Mouse (Mus musculus) hindlimb bud, embryonic 11.5 days (tissue): Measurements from ENCODE around the gene Fggy.
A peak's percentile ranks its signal among the peaks of the same experiment; 100 is the strongest.

Experiments
- DNase-seq: peaks from one replicate; pipeline ENCODE4 v3.0.0-alpha.2; 2012; ENCODE audit warnings: low read depth, low spot score; ENCODE audit errors: extremely low spot score

Gene Fggy

DNA sequence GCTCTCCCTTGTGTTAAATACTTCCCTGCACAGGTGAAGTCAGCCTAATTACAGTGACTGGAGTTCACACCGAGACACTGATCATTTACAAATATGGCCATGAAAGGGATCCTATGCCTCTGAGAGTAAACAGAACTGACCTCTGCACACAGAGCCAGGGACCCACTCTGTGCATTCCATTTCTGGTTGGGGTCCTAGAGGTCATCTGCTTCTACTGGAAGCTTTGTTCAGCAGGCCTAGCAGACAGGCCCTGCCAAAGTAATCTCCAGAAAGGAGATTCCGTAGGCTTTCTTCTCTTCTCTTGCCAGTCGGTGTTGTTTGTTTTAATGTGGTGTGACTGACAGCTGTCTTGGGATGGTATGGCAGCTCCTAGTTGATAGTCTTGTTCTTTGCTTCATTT, 101.7 kb downstream of the Fggy start:
- DNase-seq = peak; percentile 80

- no peak for DNase-seq
Measured at GRCm38 (mm10) chr4:95663596-95663995, 106.3 kb downstream of the Fggy start.

- no peak for DNase-seq
Measured at GRCm38 (mm10) chr4:95664327-95664726, 107.0 kb downstream of the Fggy start.

- no peak for DNase-seq
Measured at GRCm38 (mm10) chr4:95666284-95666889, 109.1 kb downstream of the Fggy start.

DNA sequence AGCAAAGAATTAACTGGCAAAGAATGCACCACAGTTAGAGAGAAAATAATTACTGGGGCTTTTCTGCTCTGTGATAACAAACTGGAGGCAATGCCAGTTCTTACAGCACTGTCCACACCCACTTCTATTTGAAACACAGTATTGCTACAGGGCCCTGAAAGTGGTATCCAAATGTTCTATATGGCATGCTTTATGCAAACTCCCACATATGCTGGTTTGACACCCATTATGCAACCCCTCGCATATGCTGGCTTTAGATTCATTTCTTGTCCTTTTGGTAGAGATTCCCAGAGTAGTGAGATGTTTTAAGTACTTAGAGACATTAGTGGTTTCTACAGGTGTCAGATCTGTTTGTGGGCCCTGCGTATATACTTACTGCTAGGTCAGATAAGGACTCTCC, 109.6 kb downstream of the Fggy start:
- DNase-seq = no peak

DNA sequence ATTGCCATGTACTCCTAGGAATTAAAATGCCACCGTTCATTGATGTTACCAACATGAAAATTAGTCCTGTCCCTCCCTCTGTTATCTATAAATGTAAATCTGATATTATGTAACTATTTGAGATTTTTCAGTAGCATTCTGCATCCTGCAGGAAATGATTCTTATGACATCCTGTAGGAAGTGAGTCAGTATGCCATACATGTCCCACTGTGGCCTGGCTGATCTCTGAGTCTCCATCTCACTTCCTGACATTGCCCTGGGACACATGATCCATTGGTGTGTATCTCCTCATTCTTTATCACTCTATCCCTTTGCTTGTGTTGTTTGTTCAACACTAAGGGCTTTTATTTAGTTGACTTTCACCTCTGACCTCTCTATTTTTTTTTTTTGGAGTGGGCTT, 110.3 kb downstream of the Fggy start:
- no peak for DNase-seq

DNA sequence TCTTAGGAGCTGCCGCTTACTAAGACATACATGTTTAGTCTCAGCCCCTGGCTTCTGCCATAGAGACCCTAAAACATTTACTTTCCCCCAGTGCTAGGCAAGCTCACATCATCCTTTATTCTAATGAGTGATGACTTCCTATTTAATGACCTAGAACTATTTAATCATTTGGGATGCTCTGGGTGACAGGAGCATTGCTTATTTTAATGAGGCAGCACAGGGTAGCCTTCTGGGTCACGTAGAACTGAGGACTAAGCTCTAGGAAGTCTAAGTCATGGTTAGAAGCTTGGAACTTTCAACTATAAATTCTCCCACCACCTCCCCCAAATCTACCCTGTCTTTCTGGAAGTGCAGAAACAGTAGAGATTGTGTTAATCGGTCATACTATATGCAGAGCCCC, 111.2 kb downstream of the Fggy start:
- DNase-seq = no peak

DNA sequence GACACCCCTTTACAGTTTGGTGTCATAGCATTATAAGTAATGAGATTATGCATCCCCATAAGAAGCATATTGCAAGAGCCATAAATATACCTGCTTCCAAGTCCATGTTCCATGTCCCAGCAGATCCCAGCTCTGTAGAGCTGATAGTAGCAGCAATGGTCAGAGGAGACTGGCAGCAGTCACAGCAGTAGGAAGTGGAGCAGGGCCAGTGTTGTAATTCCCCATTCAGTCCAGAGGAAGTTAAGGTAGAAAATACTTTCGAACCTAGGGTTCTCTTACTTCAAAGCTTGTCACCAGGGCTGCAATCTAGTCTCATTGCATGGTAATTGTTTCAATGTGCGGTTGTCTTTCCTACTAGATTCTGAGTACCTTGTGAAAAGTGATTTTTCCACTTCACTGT, 112.0 kb downstream of the Fggy start:
- DNase-seq = no peak

DNA sequence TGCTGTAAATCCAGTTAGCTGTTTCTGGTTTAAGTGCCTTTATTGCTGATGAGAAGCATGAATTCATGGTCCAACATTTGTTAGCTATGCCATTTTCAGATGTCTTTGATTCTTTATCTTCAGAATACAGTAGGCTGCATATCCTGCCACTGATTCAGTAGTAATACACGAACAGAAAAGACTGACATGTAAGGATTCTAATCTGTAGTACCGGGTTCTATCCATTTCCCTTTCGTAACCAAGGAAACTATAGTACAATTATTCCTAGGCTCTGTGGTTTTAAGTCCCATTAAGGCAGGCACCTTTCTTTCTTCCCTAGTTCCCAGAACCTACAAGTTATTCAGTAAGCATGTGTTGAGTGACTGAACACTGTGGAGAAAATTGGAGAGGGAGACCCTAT, 113.3 kb downstream of the Fggy start:
- DNase-seq = no peak

GRCm38 (mm10) chr4:95672039-95672438, 114.7 kb downstream of the Fggy start:
- DNase-seq = no peak

GRCm38 (mm10) chr4:95676390-95676789, 119.1 kb downstream of the Fggy start:
- DNase-seq = no peak

DNA sequence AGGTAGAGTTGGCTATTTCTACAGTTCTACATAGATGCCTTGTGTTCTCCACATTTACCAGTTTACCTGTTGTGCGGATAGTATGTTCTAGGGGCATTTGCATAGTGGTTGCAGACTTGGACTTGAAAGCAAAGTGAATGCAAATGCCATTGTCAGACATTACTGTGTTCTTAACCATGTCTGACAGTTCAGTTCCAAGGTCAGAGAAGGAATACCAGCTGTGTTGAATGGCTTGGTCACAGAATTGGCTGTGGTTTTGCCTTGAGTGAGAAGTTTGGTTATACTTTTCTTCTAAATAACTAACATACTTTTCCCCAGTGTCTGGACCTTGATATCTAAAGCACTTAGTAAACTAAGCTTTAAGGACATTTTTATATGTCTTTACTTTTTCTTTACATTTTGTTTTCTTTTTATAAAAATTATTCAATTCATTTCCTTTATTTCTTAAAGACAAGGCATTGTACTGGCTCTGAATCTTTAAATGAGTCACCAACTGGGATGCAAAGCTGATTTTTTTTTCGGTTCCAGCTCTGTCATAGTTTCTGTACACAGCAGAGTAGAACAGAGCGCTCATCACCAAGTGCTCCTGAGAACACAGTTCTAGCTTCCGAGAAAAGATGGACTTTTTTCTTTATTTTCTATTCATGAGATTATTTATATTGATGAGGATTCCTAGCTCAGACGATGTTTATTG, 123.6 kb downstream of the Fggy start:
- no peak for DNase-seq

DNA sequence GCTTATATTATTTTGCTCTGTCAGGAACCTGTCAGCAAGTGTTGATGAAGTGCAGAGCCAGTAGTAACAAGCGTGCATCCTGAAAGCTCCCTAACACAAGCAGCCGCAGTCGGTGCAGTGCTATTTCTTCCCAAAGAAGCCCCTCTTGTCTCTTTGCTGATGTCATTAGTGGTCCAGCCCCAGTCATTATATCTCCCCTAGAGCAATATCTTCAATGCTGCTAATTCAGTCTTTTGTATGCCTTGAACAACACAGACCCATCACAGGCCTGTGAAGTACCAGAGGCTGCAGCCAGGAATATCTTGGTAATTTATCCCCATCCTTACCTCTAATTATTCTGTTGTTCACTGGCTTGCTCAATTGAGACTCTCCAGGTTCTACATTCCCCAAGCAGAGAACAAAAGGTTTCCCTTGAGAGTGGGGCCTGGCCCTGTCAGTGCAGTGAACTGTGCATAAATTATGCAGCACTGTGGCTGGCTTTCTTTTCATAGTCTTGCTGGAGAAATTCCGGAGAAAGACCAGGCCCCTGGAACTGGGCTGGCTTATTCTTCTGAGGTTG, 127.3 kb downstream of the Fggy start:
- peak; percentile 33 for DNase-seq

- DNase-seq = no peak
Measured at GRCm38 (mm10) chr4:95686775-95687174, 129.5 kb downstream of the Fggy start.

GRCm38 (mm10) chr4:95687350-95687749, 130.0 kb downstream of the Fggy start:
- no peak for DNase-seq

- no peak for DNase-seq
Measured at GRCm38 (mm10) chr4:95688159-95688558, 130.9 kb downstream of the Fggy start.

GRCm38 (mm10) chr4:95700366-95700765, 143.1 kb downstream of the Fggy start:
- no peak for DNase-seq

DNA sequence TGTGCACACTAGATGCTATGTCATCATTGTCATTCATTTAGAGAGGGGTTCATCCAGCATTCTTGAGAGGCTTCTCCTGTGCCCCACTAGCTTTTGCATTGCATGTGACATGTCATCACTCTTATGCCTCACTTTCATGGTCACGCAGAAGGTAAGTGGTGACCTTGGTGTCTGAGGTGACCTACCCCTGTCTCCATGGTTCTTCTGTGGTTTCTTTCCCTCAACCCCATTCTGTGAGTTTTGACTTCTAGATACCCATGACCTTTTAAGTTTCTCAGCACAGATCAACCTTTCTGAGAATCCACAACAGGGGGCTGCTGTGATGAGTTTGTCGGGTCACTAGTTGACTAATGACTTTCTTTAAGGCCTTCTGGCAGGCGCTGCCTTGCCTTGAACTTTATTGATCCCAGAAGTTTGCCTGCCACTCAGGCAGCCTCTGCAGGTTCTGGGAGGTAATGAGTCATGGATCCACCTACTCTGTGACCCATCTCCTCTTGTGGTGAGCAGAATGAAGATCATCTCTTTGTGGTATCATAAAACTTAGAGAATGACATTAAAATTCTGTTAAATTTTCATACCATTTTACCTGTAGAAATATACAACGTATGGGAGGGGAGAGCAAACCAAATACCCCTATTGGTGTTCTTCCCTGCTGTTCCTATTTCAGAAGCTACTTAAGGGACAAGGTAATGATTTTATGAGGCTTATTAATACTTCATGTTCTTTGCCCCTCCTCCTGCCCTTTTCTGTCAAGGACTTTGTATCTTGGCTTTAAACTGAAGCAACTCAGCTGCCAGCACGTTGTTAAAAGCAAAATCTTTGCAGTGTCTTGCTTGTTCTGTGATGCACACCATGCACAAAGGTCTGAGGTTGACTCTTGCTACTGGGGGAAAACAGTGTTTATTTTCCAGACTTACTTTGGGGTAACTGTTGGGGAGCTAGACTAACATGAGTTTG, 150.9 kb downstream of the Fggy start:
- no peak for DNase-seq

GRCm38 (mm10) chr4:95709750-95710149, 152.4 kb downstream of the Fggy start:
- DNase-seq = no peak

DNA sequence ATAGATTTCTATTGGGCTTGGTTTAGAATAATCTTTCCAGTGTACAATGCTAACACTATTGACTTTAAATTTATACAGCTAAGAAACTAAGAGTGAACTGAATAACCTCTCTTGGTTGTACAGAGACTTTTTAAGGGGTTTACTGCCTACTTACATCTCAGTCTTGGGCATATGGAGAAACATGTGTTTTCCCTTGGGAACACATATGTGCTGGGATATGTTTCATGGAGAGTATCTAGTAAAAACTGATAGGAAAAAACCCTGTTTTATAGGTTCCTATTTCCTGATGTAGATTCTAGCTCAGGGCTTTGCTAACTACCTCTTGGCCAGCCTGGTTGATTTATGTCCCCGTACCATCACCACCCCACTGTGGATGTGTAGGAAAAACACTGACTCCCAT, 155.5 kb downstream of the Fggy start:
- DNase-seq = no peak

DNA sequence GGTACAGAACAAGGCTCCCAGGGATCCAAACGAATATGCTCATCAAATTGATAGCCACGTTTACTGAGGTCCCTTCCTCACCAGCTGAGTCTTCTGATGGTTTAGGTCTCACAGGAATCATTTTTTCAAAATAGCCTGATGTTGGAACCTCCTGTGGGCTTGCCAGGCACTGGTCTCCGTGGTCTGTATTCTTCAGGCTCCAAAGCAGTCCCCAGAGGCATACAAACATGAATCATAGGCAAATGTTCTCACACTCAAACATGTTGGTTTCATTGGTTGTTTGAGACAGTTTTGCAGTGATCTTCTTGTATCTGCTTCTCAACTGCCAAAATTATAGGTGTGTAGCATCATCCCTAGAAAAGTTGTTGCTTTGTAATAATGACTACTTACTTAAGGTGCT, 156.0 kb downstream of the Fggy start:
- DNase-seq = no peak

- no peak for DNase-seq
Measured at GRCm38 (mm10) chr4:95716137-95716536, 158.8 kb downstream of the Fggy start.
